17 mouse cellular contexts compared by ENCODE assay signal in genomic region chr2:93223463-93223862, GRCm38 (mm10). TPM values are rescaled to one million over a fixed set of nuclear protein-coding genes. Genes with fewer than 3 reads are reported as not detected.
DNase-seq lines count a peak whose midpoint lies in the region; ATAC-seq lines count a peak whose summit lies in the region.
"Had no signal": no experiment of that assay in that cellular context is flagged by ENCODE, and none has a peak within 500 bp of the region (broad histone marks: within the 10 kb centered on the region; RNA-seq: fewer than 3 reads in every experiment).

No protein-coding gene starts in this region.

- H3K4me1 ChIP-seq in hindbrain, embryonic 10.5 days (replicated peaks), result peaks cover 63% of the 10 kb centered on the region
- H3K4me1 ChIP-seq in hindbrain, embryonic 12.5 days, result peaks cover 41% of the 10 kb centered on the region

- H3K36me3 ChIP-seq in hindbrain, embryonic 10.5 days, result peaks cover 62% of the 10 kb centered on the region
- peaks cover 9% of the 10 kb centered on the region; the same call in 1 of the 2 replicates for H3K36me3 ChIP-seq in hindbrain, embryonic 12.5 days
- H3K36me3 ChIP-seq: lung, embryonic 15.5 days had no signal

- H3K27ac ChIP-seq in hindbrain, embryonic 10.5 days, result peak overlapping the region; percentile 3; the same call in 1 of the 2 replicates
- H3K27ac ChIP-seq in hindbrain, embryonic 12.5 days, result no peak overlapping the region
- H3K27ac ChIP-seq: heart, embryonic 15.5 days; intestine, embryonic 15.5 days; limb, embryonic 12.5 days; lung, embryonic 15.5 days; midbrain, embryonic 13.5 days; neural tube, embryonic 12.5 days had no signal

- H3K4me3 ChIP-seq in hindbrain, embryonic 10.5 days, result no peak overlapping the region
- H3K4me3 ChIP-seq in hindbrain, embryonic 12.5 days, result no peak overlapping the region
- H3K4me3 ChIP-seq: erythroblast, embryonic 14.5 days; heart, embryonic 15.5 days; intestine, embryonic 15.5 days; limb, embryonic 12.5 days; lung, embryonic 15.5 days; midbrain, embryonic 13.5 days; neural tube, embryonic 12.5 days had no signal

- no peaks in the 10 kb centered on the region for H3K9me3 ChIP-seq in hindbrain, embryonic 10.5 days
- no peaks in the 10 kb centered on the region for H3K9me3 ChIP-seq in hindbrain, embryonic 12.5 days (replicated peaks)
- H3K9me3 ChIP-seq: heart, embryonic 15.5 days; intestine, embryonic 15.5 days; limb, embryonic 12.5 days; lung, embryonic 15.5 days; midbrain, embryonic 13.5 days; neural tube, embryonic 12.5 days had no signal

- no peak for ATAC-seq in hindbrain, embryonic 12.5 days (ENCODE audit: low FRiP score)
- ATAC-seq: CD4-positive, CD25-positive, alpha-beta regulatory T cell, adult 4 months; intestine, embryonic 15.5 days; midbrain, embryonic 13.5 days; Patski had no signal

- peaks cover 42% of the 10 kb centered on the region for H3K27me3 ChIP-seq in hindbrain, embryonic 10.5 days (ENCODE audit: insufficient read depth, poor library complexity, severe bottlenecking)
- no peaks in the 10 kb centered on the region for H3K27me3 ChIP-seq in hindbrain, embryonic 12.5 days
- H3K27me3 ChIP-seq: heart, embryonic 15.5 days; intestine, embryonic 15.5 days; lung, embryonic 15.5 days; midbrain, embryonic 13.5 days; neural tube, embryonic 12.5 days; Patski had no signal

- 80% methylated on average over 6 of the region's 6 CpGs for WGBS in hindbrain, embryonic 10.5 days
- WGBS in hindbrain, embryonic 12.5 days, result 69% methylated on average over 6 of the region's 6 CpGs

- DNase-seq in hindbrain, embryonic 10.5 days (ENCODE audit: low spot score), result no peak
- peak; percentile 74 for DNase-seq in MN1 (ENCODE audit: low spot score)
- DNase-seq in adrenal gland, postnatal 10 days, result peak; percentile 87
- peak; percentile 80 to 85 for DNase-seq in cerebellum, postnatal 25 days
- no peak for DNase-seq in layer of hippocampus, postnatal 36 days
- DNase-seq in layer of hippocampus, adult 18-20 months (ENCODE audit: low spot score in 2 of 2), result no peak
- DNase-seq: embryo, embryonic 11 days had no signal

- H3K4me2 ChIP-seq in hindbrain, embryonic 12.5 days (replicated peaks), result no peak overlapping the region
- H3K4me2 ChIP-seq: heart, embryonic 15.5 days; intestine, embryonic 15.5 days; limb, embryonic 12.5 days; lung, embryonic 15.5 days; midbrain, embryonic 13.5 days; neural tube, embryonic 12.5 days had no signal

- no peak overlapping the region for H3K9ac ChIP-seq in hindbrain, embryonic 12.5 days
- H3K9ac ChIP-seq: heart, embryonic 15.5 days; intestine, embryonic 15.5 days; limb, embryonic 12.5 days; lung, embryonic 15.5 days; midbrain, embryonic 13.5 days; neural tube, embryonic 12.5 days had no signal

RNA-seq across cellular contexts. Expression of gene Trp53i11, which starts 36.1 kb away (rescaled TPM):
- 202 and 281 TPM in 2 replicates for polyA plus RNA-seq in hindbrain, embryonic 10.5 days (2016; fragmentation: Nextera tagmentation; extraction: Ambion mirVana)
- 142 and 180 TPM in 2 replicates for polyA plus RNA-seq in hindbrain, embryonic 12.5 days (2016; fragmentation: Nextera tagmentation; extraction: Ambion mirVana)
- 10 to 100 TPM; 87.9 to 89.8 TPM for total RNA-seq in adrenal gland, postnatal 10 days (2021)
- total RNA-seq in layer of hippocampus, postnatal 36 days (2021), result 10 to 100 TPM; 79.8 to 83.2 TPM
- 10 to 100 TPM; 74.8 to 94.2 TPM for total RNA-seq in layer of hippocampus, adult 18-20 months (2021)

Comparison
In these comparisons a context has a peak if more than half of its experiments do, and no peak if none do; other contexts are left out.
1. DNase-seq: peak in MN1 (single experiment), adrenal gland, postnatal 10 days (single experiment) and cerebellum, postnatal 25 days (2 of 2); none in hindbrain, embryonic 10.5 days (single experiment), layer of hippocampus, postnatal 36 days (0 of 2) and layer of hippocampus, adult 18-20 months (0 of 2).